Mouse (Mus musculus) 416B (cell line): ENCODE data around the gene Gm38431.

Experiments
- DNase-seq: peaks from one replicate; pipeline ENCODE4 v3.0.0; 2011; ENCODE audit warnings: low read depth

Gm38431 gene

GRCm38 (mm10) chr9:21041308-21041707, 50.5 kb downstream of the Gm38431 start:
- DNase-seq: peak; percentile 74

GRCm38 (mm10) chr9:21039779-21040178, 52.0 kb downstream of the Gm38431 start:
- peak; percentile 19 for DNase-seq

DNA sequence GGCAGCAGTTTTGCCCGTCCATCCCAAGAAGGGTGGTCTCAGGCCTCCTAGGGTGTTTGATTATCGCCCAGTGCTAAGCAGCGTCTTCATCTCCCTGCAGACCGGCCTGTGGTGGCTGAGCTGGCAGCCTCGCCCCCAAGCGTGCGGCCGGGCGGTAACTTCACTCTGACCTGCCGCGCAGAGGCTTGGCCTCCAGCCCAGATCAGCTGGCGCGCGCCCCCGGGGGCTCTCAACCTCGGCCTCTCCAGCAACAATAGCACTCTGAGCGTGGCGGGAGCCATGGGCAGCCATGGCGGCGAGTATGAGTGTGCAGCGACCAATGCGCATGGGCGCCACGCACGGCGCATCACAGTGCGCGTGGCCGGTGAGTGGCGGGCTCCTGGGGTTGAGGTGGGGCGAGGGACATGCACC, 54.3 kb downstream of the Gm38431 start:
- DNase-seq: no peak

DNA sequence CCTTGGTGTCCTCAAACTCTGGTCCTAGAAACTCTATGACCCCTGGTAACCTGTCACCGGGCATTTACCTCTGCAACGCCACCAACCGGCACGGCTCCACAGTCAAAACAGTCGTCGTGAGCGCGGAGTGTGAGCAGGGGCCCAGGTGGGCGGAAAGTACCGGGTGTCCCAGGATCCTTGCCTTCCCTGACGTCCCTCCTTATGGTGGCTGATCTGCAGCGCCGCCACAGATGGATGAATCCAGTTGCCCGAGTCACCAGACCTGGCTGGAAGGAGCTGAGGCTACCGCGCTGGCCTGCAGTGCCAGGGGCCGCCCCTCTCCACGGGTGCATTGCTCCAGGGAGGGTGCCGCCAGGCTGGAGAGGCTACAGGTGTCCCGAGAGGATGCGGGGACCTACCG, 55.1 kb downstream of the Gm38431 start:
- DNase-seq: no peak

DNA sequence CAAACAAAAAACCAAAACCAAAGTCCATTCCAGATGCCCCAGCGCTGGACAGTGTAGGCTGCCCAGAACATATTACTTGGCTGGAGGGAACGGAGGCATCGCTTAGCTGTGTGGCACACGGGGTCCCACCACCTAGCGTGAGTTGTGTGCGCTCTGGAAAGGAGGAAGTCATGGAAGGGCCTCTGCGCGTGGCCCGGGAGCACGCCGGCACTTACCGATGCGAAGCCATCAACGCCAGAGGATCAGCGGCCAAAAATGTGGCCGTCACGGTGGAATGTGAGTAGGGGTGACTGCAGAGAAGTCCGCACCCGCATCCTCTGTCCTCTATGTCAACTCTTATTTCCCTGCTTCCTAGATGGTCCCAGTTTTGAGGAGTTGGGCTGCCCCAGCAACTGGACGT, 55.6 kb downstream of the Gm38431 start:
- DNase-seq: no peak

DNA sequence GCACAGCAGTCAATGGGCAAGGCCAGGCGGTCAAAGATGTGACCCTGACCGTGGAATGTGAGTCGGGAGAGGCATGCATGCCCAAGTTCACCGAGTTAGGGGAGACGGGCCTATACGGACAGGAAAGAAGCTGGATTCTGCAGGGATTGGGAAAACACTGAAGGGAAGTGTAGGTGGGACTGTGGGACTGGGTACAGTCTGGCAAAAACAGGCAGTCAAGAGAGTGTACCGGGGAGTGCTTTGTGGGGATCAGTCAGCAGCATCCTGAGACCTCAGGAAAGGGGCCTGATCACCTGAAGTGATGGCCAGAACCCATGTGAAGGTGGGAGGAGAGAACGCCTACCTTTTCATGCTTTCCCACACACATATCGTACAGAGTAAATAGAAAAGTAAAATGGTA, 56.2 kb downstream of the Gm38431 start:
- DNase-seq: no peak

GRCm38 (mm10) chr9:21034481-21035085, 57.2 kb downstream of the Gm38431 start:
- no peak for DNase-seq

DNA sequence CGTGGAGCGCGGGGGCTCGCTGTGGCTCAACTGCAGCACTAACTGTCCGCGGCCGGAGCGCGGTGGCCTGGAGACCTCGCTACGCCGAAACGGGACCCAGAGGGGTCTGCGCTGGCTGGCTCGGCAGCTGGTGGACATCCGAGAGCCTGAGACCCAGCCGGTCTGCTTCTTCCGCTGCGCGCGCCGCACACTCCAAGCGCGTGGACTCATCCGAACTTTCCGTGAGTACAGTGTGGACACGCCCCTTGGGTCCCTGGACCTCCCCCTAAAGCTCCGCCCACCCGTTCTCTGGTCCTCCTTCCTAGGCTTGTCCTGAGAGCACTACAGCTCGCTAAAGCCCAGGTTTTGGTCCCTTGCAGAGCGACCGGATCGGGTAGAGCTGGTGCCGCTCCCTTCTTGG, 58.7 kb downstream of the Gm38431 start:
- peak; percentile 89 for DNase-seq

- no peak for DNase-seq
Observed at GRCm38 (mm10) chr9:21032491-21032890, 59.3 kb downstream of the Gm38431 start.

- no peak for DNase-seq
Observed at GRCm38 (mm10) chr9:21031896-21032351, 59.9 kb downstream of the Gm38431 start, which contains the start of gene Icam5. Icam5 (plus strand) TSS chr9:21032073.

DNA sequence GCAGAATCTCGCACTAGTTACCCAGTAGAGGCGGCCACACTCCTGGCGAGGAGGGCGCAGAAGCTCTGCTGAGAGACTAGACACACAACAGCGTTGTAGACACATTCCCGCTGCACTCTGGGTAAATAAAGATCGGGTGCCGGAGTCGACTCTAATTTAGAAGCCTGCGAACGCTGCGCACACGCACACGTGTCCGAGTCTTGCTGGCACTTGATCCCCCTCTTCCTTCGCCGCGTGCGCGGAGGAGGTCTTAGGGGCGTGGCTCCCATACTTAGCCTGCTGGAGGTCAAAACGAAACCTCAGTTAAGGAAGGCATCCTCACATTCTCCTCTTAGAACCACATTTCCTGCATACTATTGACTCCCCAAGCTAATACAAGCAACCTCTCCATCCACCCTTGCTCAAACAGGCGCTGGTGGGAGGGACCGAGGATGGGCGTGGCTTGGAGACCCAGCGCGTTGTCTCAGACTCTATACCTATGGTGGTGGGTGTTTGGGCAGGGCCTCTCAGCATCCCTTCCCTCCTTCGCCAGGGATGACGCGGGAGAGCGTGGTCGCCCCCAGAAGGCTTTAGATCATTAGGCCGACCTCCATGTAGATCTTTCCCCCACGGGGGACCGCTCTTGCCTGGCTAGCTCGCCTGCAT, 60.4 kb downstream of the Gm38431 start:
- DNase-seq: peak; percentile 86

- DNase-seq: peak; percentile 99
Observed at GRCm38 (mm10) chr9:21030781-21031250, 61.0 kb downstream of the Gm38431 start.

- DNase-seq: no peak
Observed at GRCm38 (mm10) chr9:21030055-21030600, 61.7 kb downstream of the Gm38431 start.

DNA sequence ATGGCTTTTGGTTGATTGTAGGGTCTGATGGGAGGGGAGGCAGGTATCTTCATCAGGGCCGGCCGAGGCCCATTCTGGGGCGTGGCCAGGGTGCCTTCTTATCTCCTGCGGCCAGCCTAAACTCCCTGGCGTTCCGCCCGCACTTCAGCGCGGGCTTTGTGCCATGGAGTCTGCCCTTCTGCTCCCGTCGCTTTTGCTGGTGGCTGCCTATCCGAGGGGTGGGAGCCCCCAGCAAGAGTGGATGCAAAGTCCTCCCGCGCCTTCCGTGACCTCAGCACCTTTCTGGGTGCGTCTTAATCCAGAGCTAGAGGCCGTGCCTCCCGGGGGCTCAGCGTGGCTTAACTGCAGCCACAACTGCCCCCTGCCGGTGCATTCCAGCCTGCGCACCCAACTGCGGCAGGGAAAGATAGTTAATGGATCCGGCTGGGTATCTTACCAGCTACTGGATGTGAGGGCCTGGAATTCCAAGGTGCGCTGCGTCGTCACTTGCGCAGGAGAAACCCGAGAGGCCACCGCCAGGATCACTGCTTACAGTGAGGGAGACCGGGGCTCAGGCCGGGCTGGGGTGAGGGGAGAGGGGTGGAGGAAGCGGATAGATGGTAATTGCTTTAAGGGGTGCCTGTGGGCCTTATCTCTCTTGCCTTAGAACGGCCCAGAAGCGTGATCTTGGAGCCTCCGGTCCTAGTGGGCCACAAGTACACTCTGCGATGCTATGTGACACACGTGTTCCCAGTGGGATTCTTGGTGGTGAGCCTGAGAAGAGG, 62.3 kb downstream of the Gm38431 start, which contains the start of gene Icam4:
Icam4 (plus strand) TSS at position 83 of the 764 bp plus-strand sequence.
- DNase-seq: peak; percentile 88

- DNase-seq: no peak
Observed at GRCm38 (mm10) chr9:21028560-21029110, 63.2 kb downstream of the Gm38431 start.

DNA sequence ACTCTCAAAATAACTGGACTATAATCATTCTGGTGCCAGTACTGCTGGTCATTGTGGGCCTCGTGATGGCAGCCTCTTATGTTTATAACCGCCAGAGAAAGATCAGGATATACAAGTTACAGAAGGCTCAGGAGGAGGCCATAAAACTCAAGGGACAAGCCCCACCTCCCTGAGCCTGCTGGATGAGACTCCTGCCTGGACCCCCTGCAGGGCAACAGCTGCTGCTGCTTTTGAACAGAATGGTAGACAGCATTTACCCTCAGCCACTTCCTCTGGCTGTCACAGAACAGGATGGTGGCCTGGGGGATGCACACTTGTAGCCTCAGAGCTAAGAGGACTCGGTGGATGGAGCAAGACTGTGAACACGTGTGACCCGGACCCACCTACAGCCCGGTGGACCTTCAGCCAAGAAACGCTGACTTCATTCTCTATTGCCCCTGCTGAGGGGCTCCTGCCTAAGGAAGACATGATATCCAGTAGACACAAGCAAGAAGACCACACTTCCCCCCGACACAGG, 64.0 kb downstream of the Gm38431 start:
- no peak for DNase-seq

GRCm38 (mm10) chr9:21026849-21027248, 64.9 kb downstream of the Gm38431 start:
- no peak for DNase-seq

DNA sequence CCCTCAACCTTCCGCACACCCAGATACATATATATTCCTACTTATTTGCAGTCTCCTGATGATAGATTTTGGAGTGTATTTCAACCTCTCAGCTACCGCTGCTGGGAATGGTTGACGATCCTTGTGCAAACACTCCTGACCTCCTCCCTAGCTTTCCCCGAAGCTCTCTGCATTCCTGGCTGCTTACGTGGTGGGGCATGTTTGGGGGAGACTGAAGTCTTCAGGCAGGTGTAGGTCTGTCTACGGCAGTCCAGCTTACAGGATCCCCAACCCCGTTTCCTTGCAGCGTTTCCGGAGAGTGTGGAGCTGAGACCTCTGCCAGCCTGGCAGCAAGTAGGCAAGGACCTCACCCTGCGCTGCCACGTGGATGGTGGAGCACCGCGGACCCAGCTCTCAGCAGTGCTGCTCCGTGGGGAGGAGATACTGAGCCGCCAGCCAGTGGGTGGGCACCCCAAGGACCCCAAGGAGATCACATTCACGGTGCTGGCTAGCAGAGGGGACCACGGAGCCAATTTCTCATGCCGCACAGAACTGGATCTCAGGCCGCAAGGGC, 66.5 kb downstream of the Gm38431 start:
- DNase-seq: no peak

- peak; percentile 46 for DNase-seq
Observed at GRCm38 (mm10) chr9:21022726-21023125, 69.1 kb downstream of the Gm38431 start.

DNA sequence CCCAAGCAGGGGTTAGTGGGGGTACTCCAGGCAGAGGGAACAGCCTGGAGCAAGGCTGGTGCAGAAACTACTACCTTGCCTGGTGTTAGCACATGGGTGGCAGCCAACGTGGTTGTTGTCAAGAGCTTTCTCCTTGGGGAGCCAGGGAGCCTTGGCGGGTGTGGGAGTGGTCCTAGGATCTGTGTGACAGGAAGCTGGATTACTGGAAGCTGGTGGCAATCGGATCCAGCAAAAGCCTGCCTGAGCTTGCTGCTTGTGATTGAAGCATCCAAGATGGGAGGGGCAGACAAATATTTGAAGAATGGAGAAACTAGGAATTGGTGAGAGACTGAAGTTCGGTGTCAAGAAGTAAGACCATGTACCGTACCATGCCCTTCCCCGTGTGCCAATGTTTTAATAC, 69.5 kb downstream of the Gm38431 start:
- no peak for DNase-seq

DNA sequence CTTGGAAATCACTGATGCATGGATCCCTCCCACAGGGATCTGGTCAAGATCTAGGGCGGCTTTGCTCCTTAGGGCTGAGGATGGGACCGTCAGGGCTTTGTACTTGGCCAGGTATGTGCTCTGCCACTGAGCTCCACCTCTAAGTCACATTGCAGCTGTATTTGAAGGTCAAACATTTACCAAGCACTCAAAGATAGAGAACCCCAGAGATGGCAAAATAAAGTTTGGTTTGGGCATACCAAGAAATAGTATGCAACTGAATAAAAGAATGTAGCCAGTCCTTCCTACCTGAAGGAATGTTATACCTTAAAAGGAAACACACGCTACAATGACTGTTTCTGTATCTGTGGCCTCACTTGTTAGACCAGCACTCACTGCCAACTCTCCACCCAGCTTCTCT, 70.4 kb downstream of the Gm38431 start:
- DNase-seq: no peak

GRCm38 (mm10) chr9:21018600-21018999, 73.2 kb downstream of the Gm38431 start:
- no peak for DNase-seq
